ENCODE assay signal across 8 mouse cellular contexts in the genomic region with DNA sequence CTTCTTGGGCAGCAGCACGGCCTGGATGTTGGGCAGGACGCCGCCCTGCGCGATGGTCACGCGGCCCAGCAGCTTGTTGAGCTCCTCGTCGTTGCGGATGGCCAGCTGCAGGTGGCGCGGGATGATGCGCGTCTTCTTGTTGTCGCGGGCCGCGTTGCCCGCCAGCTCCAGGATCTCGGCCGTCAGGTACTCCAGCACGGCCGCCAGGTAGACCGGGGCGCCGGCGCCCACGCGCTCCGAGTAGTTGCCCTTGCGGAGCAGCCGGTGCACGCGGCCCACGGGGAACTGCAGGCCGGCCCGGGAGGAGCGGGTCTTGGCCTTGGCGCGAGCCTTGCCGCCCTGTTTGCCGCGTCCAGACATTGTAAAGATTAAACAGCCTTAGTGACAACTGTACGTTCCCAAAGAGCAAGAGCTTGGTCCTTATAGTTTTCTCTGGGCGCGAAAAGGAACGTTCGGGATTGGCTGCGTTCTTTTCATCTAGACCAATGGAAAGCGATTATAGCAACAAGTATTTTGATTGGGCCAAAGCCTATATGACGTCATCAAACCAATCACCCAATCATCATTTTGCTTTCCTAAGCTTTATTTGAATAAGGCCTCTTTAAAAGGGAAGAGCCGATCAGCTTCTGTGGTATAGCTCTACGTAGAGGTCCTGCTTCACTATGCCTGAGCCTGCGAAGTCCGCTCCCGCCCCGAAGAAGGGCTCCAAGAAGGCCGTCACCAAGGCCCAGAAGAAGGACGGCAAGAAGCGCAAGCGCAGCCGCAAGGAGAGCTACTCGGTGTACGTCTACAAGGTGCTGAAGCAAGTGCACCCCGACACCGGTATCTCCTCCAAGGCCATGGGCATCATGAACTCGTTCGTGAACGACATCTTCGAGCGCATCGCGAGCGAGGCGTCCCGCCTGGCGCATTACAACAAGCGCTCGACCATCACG. TPM values are rescaled to one million over a fixed set of nuclear protein-coding genes. Genes with fewer than 3 reads are reported as not detected.
A peak's percentile ranks its signal among the peaks of the same experiment; 100 is the strongest.
DNase-seq lines count a peak whose midpoint lies in the region; ATAC-seq and TF ChIP-seq lines count a peak whose summit lies in the region.
"Not testable (repeated sequence)": the region's sequence is repeated elsewhere in the genome, so short reads cannot be mapped to it uniquely, and the experiment has no call there.

Gene Hist1h2ag (minus strand): TSS at position 377 of the 935 bp plus-strand sequence.
Gene Hist1h2bj (plus strand): TSS at position 647 of the 935 bp plus-strand sequence.

- in situ Hi-C loops in ES-E14 (cut with MboI; ENCODE audit: low sequenced_read_pairs in 2 of 2, unreplicated experiment in 2 of 2): loop anchor here (25.0 kb wide), 6 partner anchors 306 to 1719 kb away; partner anchors contain the start of genes Abt1 (in 1 of the 2), Hist1h1a (in 1 of the 2), Hist1h1d (in 1 of the 2) and Hist1h1t (in 1 of the 2)

- H3K4me1 ChIP-seq in ES-E14 (ENCODE audit: control insufficient read depth in 2 of 2, insufficient read depth in 2 of 2, low read length in 2 of 2, poor library complexity in 1 of 2); stomach, postnatal 0 days (replicated peaks; ENCODE audit: control insufficient read depth, insufficient read depth): not testable (repeated sequence)
- peaks cover 21% of the 10 kb centered on the region; the same call in 1 of the 2 replicates for H3K4me1 ChIP-seq in forebrain, embryonic 14.5 days (ENCODE audit: control insufficient read depth, insufficient read depth, low read length)
- H3K4me1 ChIP-seq in liver, embryonic 16.5 days (ENCODE audit: control insufficient read depth, low read depth, low read length): peaks cover 28% of the 10 kb centered on the region
- H3K4me1 ChIP-seq in neural tube, embryonic 12.5 days: peaks cover 18% of the 10 kb centered on the region

- not testable (repeated sequence) for H3K27me3 ChIP-seq in forebrain, embryonic 14.5 days (replicated peaks; ENCODE audit: control insufficient read depth, insufficient read depth, low read length); liver, embryonic 16.5 days (ENCODE audit: control insufficient read depth, insufficient read depth, low read depth, low read length); neural tube, embryonic 12.5 days (replicated peaks); stomach, postnatal 0 days (ENCODE audit: control insufficient read depth, insufficient read depth, low read length)

- H3K27ac ChIP-seq in ES-E14 (ENCODE audit: insufficient read depth, low read depth, low read length, poor library complexity, severe bottlenecking): peak within 1 kb of the TSS; percentile 92
- H3K27ac ChIP-seq in forebrain, embryonic 14.5 days (ENCODE audit: low read depth, low read length): peak within 1 kb of the TSS; percentile 86
- peak within 1 kb of the TSS; percentile 97 for H3K27ac ChIP-seq in liver, embryonic 16.5 days (ENCODE audit: low read length)
- H3K27ac ChIP-seq in neural tube, embryonic 12.5 days: peak within 1 kb of the TSS; percentile 76
- peak within 1 kb of the TSS; percentile 78 for H3K27ac ChIP-seq in stomach, postnatal 0 days (replicated peaks)

- peak within 1 kb of the TSS; percentile 92 for H3K9ac ChIP-seq in ES-E14 (ENCODE audit: insufficient read depth, low read depth, low read length, poor library complexity, severe bottlenecking)
- peak within 1 kb of the TSS; percentile 65 for H3K9ac ChIP-seq in forebrain, embryonic 14.5 days (ENCODE audit: low read length)
- H3K9ac ChIP-seq in liver, embryonic 16.5 days (ENCODE audit: low read depth, low read length): peak within 1 kb of the TSS; percentile 68
- H3K9ac ChIP-seq in neural tube, embryonic 12.5 days: peak within 1 kb of the TSS; percentile 51
- H3K9ac ChIP-seq in stomach, postnatal 0 days (ENCODE audit: low read length): peak within 1 kb of the TSS; percentile 41

- ATAC-seq in forebrain, embryonic 14.5 days: peak; percentile 91
- peak; percentile 77 for ATAC-seq in liver, embryonic 16.5 days (ENCODE audit: low read depth)
- peak; percentile 92 for ATAC-seq in neural tube, embryonic 12.5 days (ENCODE audit: low FRiP score, low read depth)
- ATAC-seq in stomach, postnatal 0 days (ENCODE audit: low FRiP score, low TSS enrichment): peak; percentile 94

- H3K4me3 ChIP-seq in ES-E14 (ENCODE audit: insufficient read depth in 1 of 2, low read depth in 1 of 2, low read length in 2 of 2, poor library complexity in 1 of 2, severe bottlenecking in 1 of 2): peak within 1 kb of the TSS; percentile 30 to 78
- H3K4me3 ChIP-seq in forebrain, embryonic 14.5 days (ENCODE audit: low read depth, low read length): peak within 1 kb of the TSS; percentile 38
- H3K4me3 ChIP-seq in liver, embryonic 16.5 days (ENCODE audit: low read depth, low read length): peak within 1 kb of the TSS; percentile 60
- H3K4me3 ChIP-seq in neural tube, embryonic 12.5 days: peak within 1 kb of the TSS; percentile 36
- peak within 1 kb of the TSS; percentile 29 for H3K4me3 ChIP-seq in stomach, postnatal 0 days (ENCODE audit: low read depth, low read length)

- not testable (repeated sequence) for H3K36me3 ChIP-seq in ES-E14 (ENCODE audit: control insufficient read depth, insufficient read depth, low read length, poor library complexity, severe bottlenecking); forebrain, embryonic 14.5 days (ENCODE audit: control insufficient read depth, insufficient read depth, low read length); liver, embryonic 16.5 days (ENCODE audit: control insufficient read depth, insufficient read depth); neural tube, embryonic 12.5 days; stomach, postnatal 0 days (ENCODE audit: control insufficient read depth, insufficient read depth, low read length)

- H3K9me3 ChIP-seq in ES-E14 (ENCODE audit: control insufficient read depth, insufficient read depth, low read depth, low read length); forebrain, embryonic 14.5 days (replicated peaks; ENCODE audit: control insufficient read depth, low read length); liver, embryonic 16.5 days (replicated peaks; ENCODE audit: control insufficient read depth, low read length); neural tube, embryonic 12.5 days; stomach, postnatal 0 days (ENCODE audit: control insufficient read depth, low read length): not testable (repeated sequence)

- TF ChIP-seq CTCF in stomach, postnatal 0 days (IDR thresholded peaks at IDR 0.05; ENCODE audit: low read depth): not testable (repeated sequence)

- WGBS in forebrain, embryonic 14.5 days: under 1% methylated on average over 37 of the region's 80 CpGs
- under 1% methylated on average over 34 of the region's 80 CpGs for WGBS in liver, embryonic 16.5 days (ENCODE audit: insufficient replicate concordance)
- under 1% methylated on average over 47 of the region's 80 CpGs for WGBS in neural tube, embryonic 12.5 days
- WGBS in stomach, postnatal 0 days: 0% methylated on average over 33 of the region's 80 CpGs

- intact Hi-C loops in heart, postnatal 10 days (cut with DNase I): loop anchor here (5.0 to 10.0 kb wide), 4 partner anchors 1362 to 1704 kb away; partner anchors contain the start of genes Hist1h2af, Hist1h2bb, Hist1h3c and Hist1h4d

- peak within 1 kb of the TSS; percentile 72 for H3K4me2 ChIP-seq in forebrain, embryonic 14.5 days (ENCODE audit: low read length)
- H3K4me2 ChIP-seq in liver, embryonic 16.5 days (ENCODE audit: low read depth, low read length): peak within 1 kb of the TSS; percentile 68
- peak within 1 kb of the TSS; percentile 72 for H3K4me2 ChIP-seq in neural tube, embryonic 12.5 days (replicated peaks)
- H3K4me2 ChIP-seq in stomach, postnatal 0 days (replicated peaks; ENCODE audit: low read depth): peak within 1 kb of the TSS; percentile 52

- DNase-seq in ES-E14 (ENCODE audit: low read depth, low spot score): peak; percentile 99
- peak; percentile 91 for DNase-seq in cerebellum, adult 11-12 months
- peak; percentile 100 for DNase-seq in forebrain, embryonic 14.5 days (ENCODE audit: low spot score)
- DNase-seq in heart, postnatal 10 days: peak; percentile 93 to 94
- DNase-seq in kidney, postnatal 4 days: peak; percentile 80 to 88
- peak; percentile 80 for DNase-seq in stomach, postnatal 0 days (ENCODE audit: low spot score)

- TF ChIP-seq EP300 in stomach, postnatal 0 days (optimal IDR thresholded peaks at IDR 0.05): not testable (repeated sequence)

RNA-seq across cellular contexts. Expression of gene Hist1h2ag, which starts in this region (rescaled TPM):
- total RNA-seq in ES-E14 (2012; rRNA removed): 786 and 868 TPM in 2 replicates
- polyA plus RNA-seq in forebrain, embryonic 14.5 days (2014; fragmentation: Nextera tagmentation; extraction: Ambion mirVana): 20.4 and 37.4 TPM in 2 replicates
- total RNA-seq in heart, postnatal 10 days (2021): 100 to 1,000 TPM; 142 to 176 TPM
- polyA plus RNA-seq in liver, embryonic 16.5 days (2015; fragmentation: Nextera tagmentation; extraction: Ambion mirVana): 13.1 and 20.8 TPM in 2 replicates
- 43.6 and 46.1 TPM in 2 replicates for polyA plus RNA-seq in neural tube, embryonic 12.5 days (2016; fragmentation: Nextera tagmentation; extraction: Ambion mirVana)
- polyA plus RNA-seq in stomach, postnatal 0 days (2015; fragmentation: Nextera tagmentation; extraction: Ambion mirVana): 12.1 and 12.6 TPM in 2 replicates

RNA-seq across cellular contexts. Expression of gene Hist1h2bj, which starts in this region (rescaled TPM):
- 1,371 and 1,735 TPM in 2 replicates for total RNA-seq in ES-E14 (2012; rRNA removed)
- 3.0 and 7.0 TPM in 2 replicates for polyA plus RNA-seq in forebrain, embryonic 14.5 days (2014; fragmentation: Nextera tagmentation; extraction: Ambion mirVana)
- total RNA-seq in heart, postnatal 10 days (2021): 100 to 1,000 TPM; 116 to 123 TPM
- 13.4 and 22.7 TPM in 2 replicates for polyA plus RNA-seq in liver, embryonic 16.5 days (2015; fragmentation: Nextera tagmentation; extraction: Ambion mirVana)
- polyA plus RNA-seq in neural tube, embryonic 12.5 days (2016; fragmentation: Nextera tagmentation; extraction: Ambion mirVana): 10.5 and 12.6 TPM in 2 replicates
- polyA plus RNA-seq in stomach, postnatal 0 days (2015; fragmentation: Nextera tagmentation; extraction: Ambion mirVana): 1.1 and 3.7 TPM in 2 replicates

Comparison
In these comparisons a context has a peak if more than half of its experiments do, and no peak if none do; other contexts are left out.
1. Peak in every context shown above with its lines: DNase-seq, ATAC-seq, H3K4me3 ChIP-seq and H3K27ac ChIP-seq.
2. RNA of gene Hist1h2bj (total RNA-seq): 1,371 to 1,735 TPM in ES-E14; 116 to 123 TPM in heart, postnatal 10 days; every median in the first group is over 10 times any median in the second.
3. H3K9ac ChIP-seq: peak in every context shown above with its lines; median percentile 92 in ES-E14; 68 in liver, embryonic 16.5 days; 65 in forebrain, embryonic 14.5 days; 51 in neural tube, embryonic 12.5 days; 41 in stomach, postnatal 0 days.